ENCODE assay signal across 8 mouse cellular contexts in the genomic region with DNA sequence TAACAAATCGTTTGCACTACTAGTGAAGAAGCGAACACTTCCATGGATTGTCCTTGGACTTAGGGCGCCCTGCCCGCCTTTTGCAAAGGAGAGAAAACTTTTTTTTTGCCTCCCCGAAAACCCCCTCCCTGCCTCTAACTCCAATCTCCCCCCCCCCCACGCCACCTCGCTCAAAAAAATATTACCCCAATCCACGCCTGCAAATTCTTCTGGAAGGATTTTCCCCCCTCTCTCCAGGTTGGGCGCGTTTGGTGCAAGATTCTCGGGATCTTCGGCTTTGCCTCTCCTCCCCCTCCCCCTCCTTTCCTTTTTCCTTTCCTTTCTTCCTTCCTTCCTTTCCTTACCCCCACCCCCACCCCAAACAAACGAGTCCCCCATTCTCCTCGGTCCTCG. TPM values are rescaled to one million over a fixed set of nuclear protein-coding genes. Genes with fewer than 3 reads are reported as not detected.
DNase-seq lines count a peak whose midpoint lies in the region; ATAC-seq and TF ChIP-seq lines count a peak whose summit lies in the region.
"Had no signal": no experiment of that assay in that cellular context is flagged by ENCODE, and none has a peak within 500 bp of the region (broad histone marks: within the 10 kb centered on the region; RNA-seq: fewer than 3 reads in every experiment).

No protein-coding gene starts in this region.

- no peaks in the 10 kb centered on the region for H3K9me3 ChIP-seq in lung, embryonic 16.5 days (ENCODE audit: control insufficient read depth, low read length)
- H3K9me3 ChIP-seq in forebrain, embryonic 15.5 days, result no peaks in the 10 kb centered on the region
- H3K9me3 ChIP-seq in limb, embryonic 14.5 days (ENCODE audit: control insufficient read depth, low read length), result no peaks in the 10 kb centered on the region
- no peaks in the 10 kb centered on the region for H3K9me3 ChIP-seq in stomach, embryonic 15.5 days

- H3K4me1 ChIP-seq in lung, embryonic 16.5 days (replicated peaks; ENCODE audit: control insufficient read depth, insufficient read depth, low read length), result peaks cover 14% of the 10 kb centered on the region
- peaks cover 54% of the 10 kb centered on the region for H3K4me1 ChIP-seq in forebrain, embryonic 15.5 days
- H3K4me1 ChIP-seq in limb, embryonic 14.5 days (ENCODE audit: control insufficient read depth, insufficient read depth, low read length), result 0 out of 2 replicates have a peak, but pooled peaks cover 4% of the 10 kb centered on the region
- H3K4me1 ChIP-seq in stomach, embryonic 15.5 days, result peaks cover 22% of the 10 kb centered on the region

- H3K27ac ChIP-seq in lung, embryonic 16.5 days (ENCODE audit: low read length), result no peak overlapping the region
- peak overlapping the region; percentile 88 for H3K27ac ChIP-seq in forebrain, embryonic 15.5 days (replicated peaks)
- H3K27ac ChIP-seq in limb, embryonic 14.5 days (replicated peaks; ENCODE audit: low read depth, low read length), result peak overlapping the region; percentile 88
- H3K27ac ChIP-seq in stomach, embryonic 15.5 days, result no peak overlapping the region

- TF ChIP-seq POLR2A in limb, embryonic 14.5 days (IDR thresholded peaks at IDR 0.05; ENCODE audit: borderline replicate concordance, extremely low read depth, insufficient read depth, insufficient read length), result no peak

- no peak for DNase-seq in lung, postnatal 36 days
- DNase-seq in limb, embryonic 14.5 days (ENCODE audit: low spot score), result no peak
- no peak for DNase-seq in urinary bladder, adult 2 months (ENCODE audit: low spot score)
- DNase-seq in frontal cortex, postnatal 36 days (ENCODE audit: low spot score in 2 of 2), result no peak

- H3K9ac ChIP-seq in lung, embryonic 16.5 days (ENCODE audit: low read length), result no peak overlapping the region
- H3K9ac ChIP-seq in forebrain, embryonic 15.5 days (replicated peaks), result peak overlapping the region; percentile 70
- H3K9ac ChIP-seq in limb, embryonic 14.5 days (ENCODE audit: low read depth, low read length, severe bottlenecking), result peak overlapping the region; percentile 78
- no peak overlapping the region for H3K9ac ChIP-seq in stomach, embryonic 15.5 days

- no peaks in the 10 kb centered on the region for H3K36me3 ChIP-seq in lung, embryonic 16.5 days (ENCODE audit: control insufficient read depth, insufficient read depth, low read length)
- H3K36me3 ChIP-seq in forebrain, embryonic 15.5 days, result no peaks in the 10 kb centered on the region
- H3K36me3 ChIP-seq in limb, embryonic 14.5 days (ENCODE audit: control insufficient read depth, insufficient read depth, low read length), result no peaks in the 10 kb centered on the region
- no peaks in the 10 kb centered on the region for H3K36me3 ChIP-seq in stomach, embryonic 15.5 days

- peaks cover 90% of the 10 kb centered on the region for H3K27me3 ChIP-seq in lung, embryonic 16.5 days (ENCODE audit: control insufficient read depth, insufficient read depth, low read depth, low read length)
- H3K27me3 ChIP-seq in forebrain, embryonic 15.5 days, result peaks cover 26% of the 10 kb centered on the region
- H3K27me3 ChIP-seq in limb, embryonic 14.5 days (ENCODE audit: control insufficient read depth, insufficient read depth, low read length), result peaks cover 86% of the 10 kb centered on the region
- peaks cover 94% of the 10 kb centered on the region for H3K27me3 ChIP-seq in stomach, embryonic 15.5 days (replicated peaks)

- H3K4me2 ChIP-seq in lung, embryonic 16.5 days (ENCODE audit: low read depth, low read length), result peak overlapping the region; percentile 49
- H3K4me2 ChIP-seq in forebrain, embryonic 15.5 days (replicated peaks), result peak overlapping the region; percentile 68
- peak overlapping the region; percentile 65 for H3K4me2 ChIP-seq in limb, embryonic 14.5 days (replicated peaks; ENCODE audit: low read depth, low read length, severe bottlenecking)
- peak overlapping the region; percentile 56 for H3K4me2 ChIP-seq in stomach, embryonic 15.5 days

- 1% methylated on average over 15 of the region's 15 CpGs for WGBS in lung, embryonic 16.5 days
- WGBS in forebrain, embryonic 15.5 days, result 2% methylated on average over 15 of the region's 15 CpGs
- 2% methylated on average over 15 of the region's 15 CpGs for WGBS in limb, embryonic 14.5 days
- whole genome bisulfite sequencing in stomach, embryonic 15.5 days, result 0% methylated on average over 15 of the region's 15 CpGs

- ATAC-seq in lung, embryonic 16.5 days (ENCODE audit: low read depth), result no peak
- peak; percentile 6; the same call in 1 of the 2 replicates for ATAC-seq in forebrain, embryonic 15.5 days (replicated peaks)
- ATAC-seq in limb, embryonic 14.5 days (ENCODE audit: low FRiP score, low read depth), result no peak
- no peak for ATAC-seq in stomach, embryonic 15.5 days (ENCODE audit: insufficient read depth, low FRiP score, low read depth)

- peak overlapping the region; percentile 33 for H3K4me3 ChIP-seq in lung, embryonic 16.5 days (ENCODE audit: low read length)
- H3K4me3 ChIP-seq in forebrain, embryonic 15.5 days, result peak overlapping the region; percentile 60
- peak overlapping the region; percentile 50 for H3K4me3 ChIP-seq in limb, embryonic 14.5 days (replicated peaks; ENCODE audit: low read length)
- H3K4me3 ChIP-seq in stomach, embryonic 15.5 days (replicated peaks), result peak overlapping the region; percentile 31

RNA-seq across cellular contexts. Expression of gene Emx2, which starts 0.6 kb away (rescaled TPM):
- polyA plus RNA-seq in lung, embryonic 16.5 days (2015; fragmentation: Nextera tagmentation; extraction: Ambion mirVana), result not detected in 2 replicates
- 14.7 and 19.9 TPM in 2 replicates for polyA plus RNA-seq in forebrain, embryonic 15.5 days (2015; fragmentation: Nextera tagmentation; extraction: Ambion mirVana)
- polyA plus RNA-seq in limb, embryonic 14.5 days (2012; rRNA removed), result 17.3 and 20.5 TPM in 2 replicates
- 13.1 and 16.1 TPM in 2 replicates for polyA plus RNA-seq in limb, embryonic 14.5 days (2014; fragmentation: Nextera tagmentation; extraction: Ambion mirVana)
- 0.08 and 0.37 TPM in 2 replicates for polyA plus RNA-seq in stomach, embryonic 15.5 days (2015; fragmentation: Nextera tagmentation; extraction: Ambion mirVana)
- 0.13 and 0.40 TPM in 2 replicates for polyA plus RNA-seq in urinary bladder, adult 2 months (2012; rRNA removed)
- polyA plus RNA-seq: large intestine, adult 2 months had no signal

Comparison
In these comparisons a context has a peak if more than half of its experiments do, and no peak if none do; other contexts are left out.
1. H3K27ac ChIP-seq: peak in forebrain, embryonic 15.5 days (single experiment) and limb, embryonic 14.5 days (single experiment); none in lung, embryonic 16.5 days (single experiment) and stomach, embryonic 15.5 days (single experiment).
2. H3K9ac ChIP-seq: peak in forebrain, embryonic 15.5 days (single experiment) and limb, embryonic 14.5 days (single experiment); none in lung, embryonic 16.5 days (single experiment) and stomach, embryonic 15.5 days (single experiment).
3. RNA of gene Emx2, which starts 0.6 kb away (polyA plus RNA-seq): 13.1 to 20.5 TPM in limb, embryonic 14.5 days and 14.7 to 19.9 TPM in forebrain, embryonic 15.5 days; 0.13 to 0.40 TPM in urinary bladder, adult 2 months, 0.08 to 0.37 TPM in stomach, embryonic 15.5 days and not detected in lung, embryonic 16.5 days; every median in the first group is over 10 times any median in the second.
4. Peak in every context shown above with its lines, with median percentiles within 50 percentile points of each other: H3K4me2 ChIP-seq and H3K4me3 ChIP-seq.